In the genomic region with DNA sequence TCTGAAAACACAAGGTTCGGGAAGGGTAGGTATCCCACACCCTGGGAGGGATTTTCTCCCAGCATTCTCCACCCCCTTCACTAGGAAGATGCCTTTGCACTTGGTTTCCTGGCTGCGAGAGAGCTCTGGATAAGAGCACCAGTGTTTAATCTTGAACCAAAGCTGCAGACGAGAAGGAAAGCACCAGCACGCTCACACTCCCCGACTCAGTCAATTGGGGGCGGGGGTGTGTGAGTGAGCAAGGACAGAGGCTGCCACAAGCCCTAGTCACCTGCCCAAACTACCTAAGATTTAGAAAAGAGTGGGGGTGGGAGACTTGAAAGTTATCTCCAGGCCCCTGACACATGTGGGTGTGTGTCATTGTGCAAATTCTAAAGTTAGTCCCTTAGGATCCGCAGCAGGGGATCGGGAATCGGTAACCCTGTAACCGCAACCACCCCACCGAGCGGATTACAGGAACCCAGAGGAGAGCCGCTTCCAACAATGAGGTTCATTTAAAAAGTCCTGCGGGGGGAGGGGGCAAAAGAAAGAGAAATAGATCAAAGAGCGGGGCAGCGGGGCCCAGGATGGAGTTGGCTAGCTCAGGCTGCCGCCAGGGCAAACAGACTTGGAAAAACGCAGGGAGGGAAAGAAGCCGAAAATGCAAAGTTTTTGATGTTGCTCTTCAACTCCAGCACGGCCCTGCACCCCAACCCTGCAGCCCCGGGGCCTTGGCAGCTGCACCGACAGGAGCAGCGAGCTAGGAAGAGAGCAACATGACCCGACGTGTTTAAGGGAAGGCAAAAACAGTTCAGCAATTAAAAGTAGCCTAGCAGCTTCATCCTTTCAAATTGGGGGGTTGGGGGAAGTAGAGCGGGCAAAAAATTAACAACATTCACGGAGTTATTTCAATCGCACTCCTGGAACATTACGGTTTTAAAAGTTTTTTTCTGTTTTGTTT, we compare ENCODE assay signal across 8 mouse cellular contexts. TPM values are rescaled to one million over a fixed set of nuclear protein-coding genes. Genes with fewer than 3 reads are reported as not detected.
A peak's percentile ranks its signal among the peaks of the same experiment; 100 is the strongest.
DNase-seq lines count a peak whose midpoint lies in the region; ATAC-seq and TF ChIP-seq lines count a peak whose summit lies in the region.

No protein-coding gene starts in this region.

- ATAC-seq in heart, embryonic 15.5 days (replicated peaks; ENCODE audit: insufficient number of reproducible peaks, insufficient read depth, low FRiP score, low read depth), result 0 out of 2 replicates have a peak, but pooled peaks have one; percentile 5

- WGBS in heart, embryonic 15.5 days, result under 1% methylated on average over 29 of the region's 29 CpGs
- WGBS in midbrain, embryonic 10.5 days, result under 1% methylated on average over 29 of the region's 29 CpGs

- H3K36me3 ChIP-seq in heart, embryonic 15.5 days, result peaks cover 17% of the 10 kb centered on the region
- peaks cover 48% of the 10 kb centered on the region for H3K36me3 ChIP-seq in midbrain, embryonic 10.5 days

- peak overlapping the region; percentile 97 for H3K4me3 ChIP-seq in gastrocnemius, adult 2 months
- H3K4me3 ChIP-seq in heart, embryonic 15.5 days, result peak overlapping the region; percentile 81
- H3K4me3 ChIP-seq in midbrain, embryonic 10.5 days, result peak overlapping the region; percentile 85

- H3K4me1 ChIP-seq in heart, embryonic 15.5 days (replicated peaks), result peaks cover 25% of the 10 kb centered on the region
- H3K4me1 ChIP-seq in midbrain, embryonic 10.5 days, result peaks cover 53% of the 10 kb centered on the region

- no peaks in the 10 kb centered on the region for H3K27me3 ChIP-seq in heart, embryonic 15.5 days
- H3K27me3 ChIP-seq in midbrain, embryonic 10.5 days (ENCODE audit: low read depth, poor library complexity, severe bottlenecking), result no peaks in the 10 kb centered on the region

- no peaks in the 10 kb centered on the region for H3K9me3 ChIP-seq in heart, embryonic 15.5 days (replicated peaks)
- no peaks in the 10 kb centered on the region for H3K9me3 ChIP-seq in midbrain, embryonic 10.5 days (replicated peaks)

- peak overlapping the region; percentile 99 for H3K27ac ChIP-seq in gastrocnemius, adult 2 months
- peak overlapping the region; percentile 83 for H3K27ac ChIP-seq in heart, embryonic 15.5 days
- H3K27ac ChIP-seq in midbrain, embryonic 10.5 days (replicated peaks), result peak overlapping the region; percentile 99

- peak overlapping the region; percentile 78 for H3K4me2 ChIP-seq in heart, embryonic 15.5 days

- TF ChIP-seq CTCF in gastrocnemius, adult 2 months (IDR thresholded peaks at IDR 0.05), result no peak

- H3K9ac ChIP-seq in heart, embryonic 15.5 days, result peak overlapping the region; percentile 99

- peak; percentile 62 for DNase-seq in gastrocnemius, adult 2 months
- DNase-seq in gastrocnemius, postnatal 4 days (ENCODE audit: low spot score in 2 of 2), result no peak
- DNase-seq in embryo, embryonic 11 days, result peak; percentile 71
- peak; percentile 55 to 65 for DNase-seq in kidney, postnatal 25 days
- DNase-seq in midbrain, embryonic 10.5 days (ENCODE audit: low spot score), result peak; percentile 68
- peak; percentile 43 to 59 for DNase-seq in thymus, postnatal 10 days (ENCODE audit: low spot score in 2 of 2)
- DNase-seq in frontal cortex, postnatal 36 days (ENCODE audit: low spot score in 2 of 2), result no peak

- intact Hi-C loops in gastrocnemius, adult 2 months (cut with DNase I), result loop anchor here (2.0 to 5.0 kb wide), 4 partner anchors 19 to 354 kb away; no protein-coding TSS in a partner anchor

RNA-seq across cellular contexts. Expression of gene Zfp36l1, which starts 1.4 kb away (rescaled TPM):
- 10 to 100 TPM; 25.7 to 46.6 TPM for total RNA-seq in gastrocnemius, adult 2 months (2021)
- 100 to 1,000 TPM; 132 to 157 TPM for total RNA-seq in gastrocnemius, postnatal 4 days (2021)
- polyA plus RNA-seq in heart, embryonic 15.5 days (2015; fragmentation: Nextera tagmentation; extraction: Ambion mirVana), result 94.7 and 107 TPM in 2 replicates
- 127 and 141 TPM in 2 replicates for polyA plus RNA-seq in midbrain, embryonic 10.5 days (2016; fragmentation: Nextera tagmentation; extraction: Ambion mirVana)

Comparison
In these comparisons a context has a peak if more than half of its experiments do, and no peak if none do; other contexts are left out.
1. DNase-seq: peak in gastrocnemius, adult 2 months (single experiment), embryo, embryonic 11 days (single experiment), kidney, postnatal 25 days (2 of 2), midbrain, embryonic 10.5 days (single experiment) and thymus, postnatal 10 days (2 of 2); none in gastrocnemius, postnatal 4 days (0 of 2) and frontal cortex, postnatal 36 days (0 of 2).
2. Peak in every context shown above with its lines, with median percentiles within 50 percentile points of each other: H3K27ac ChIP-seq and H3K4me3 ChIP-seq.